Mouse (Mus musculus) adrenal gland, adult 18-20 months (tissue): ENCODE measurements around the gene Gmnn. TPM values are rescaled to one million over a fixed set of nuclear protein-coding genes. Genes with fewer than 3 reads are reported as not detected.

Source experiments
- DNase-seq, 2 experiments: peaks; one replicate each; pipeline ENCODE4 v3.0.0; 2021 to 2022; ENCODE audit warnings: low spot score in 2 of 2
- total RNA-seq, 2 experiments: library from RNA; stranded (reverse); gene quantifications; 1 replicate in 1 of 2; 2 replicates in 1 of 2; pipeline ENCODE4 v1.2.3; 2021

Gmnn gene
- total RNA-seq, 2 experiments from 2014 or later, result 5.8 to 6.5 TPM

DNA sequence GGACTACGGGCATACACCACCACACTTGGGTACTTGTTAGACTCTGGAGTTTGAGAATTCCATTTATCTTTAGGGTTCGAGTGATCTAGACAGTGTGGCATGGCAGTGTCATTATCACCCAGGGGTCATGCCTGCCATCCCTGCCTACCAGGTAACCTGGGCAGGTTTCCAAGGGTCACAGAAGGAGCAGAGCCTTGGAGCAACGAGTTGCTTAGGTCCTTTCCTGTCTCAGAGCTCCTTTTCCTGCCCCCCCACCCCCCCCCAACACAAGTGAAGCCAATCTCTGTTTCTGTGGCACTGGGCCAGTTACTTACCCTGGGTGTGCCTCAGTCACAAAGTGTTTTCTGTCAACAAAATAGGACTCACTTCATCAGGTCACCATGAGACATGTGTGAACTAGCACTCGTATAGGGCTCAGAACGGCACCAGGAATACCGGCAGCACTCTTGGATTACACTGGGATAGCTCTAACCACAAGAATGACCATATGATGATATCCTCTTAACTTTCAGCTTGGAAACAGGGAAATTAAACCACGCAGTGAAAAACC, 49.1 kb downstream of the Gmnn start:
- no peak for DNase-seq

DNA sequence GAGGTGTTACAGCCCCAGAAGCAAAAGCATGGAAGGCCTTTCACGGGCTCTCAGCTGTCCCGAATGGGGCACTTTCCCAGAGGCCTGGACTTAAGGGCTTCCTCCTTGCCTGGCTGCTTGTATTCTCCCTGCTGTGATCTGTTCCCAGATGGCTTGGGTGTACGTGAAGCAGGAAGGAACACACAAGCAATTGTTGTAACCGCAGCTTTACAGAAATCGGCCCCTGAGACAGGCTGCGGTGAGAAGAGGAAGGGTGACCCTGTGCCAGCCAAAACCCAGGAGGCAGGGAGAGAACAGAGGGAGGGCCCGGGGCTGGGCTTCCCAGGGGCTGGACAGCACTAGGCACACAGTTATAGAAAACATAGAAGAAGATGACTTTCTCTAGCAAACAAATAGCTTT, 50.8 kb downstream of the Gmnn start:
- DNase-seq, result no peak

DNA sequence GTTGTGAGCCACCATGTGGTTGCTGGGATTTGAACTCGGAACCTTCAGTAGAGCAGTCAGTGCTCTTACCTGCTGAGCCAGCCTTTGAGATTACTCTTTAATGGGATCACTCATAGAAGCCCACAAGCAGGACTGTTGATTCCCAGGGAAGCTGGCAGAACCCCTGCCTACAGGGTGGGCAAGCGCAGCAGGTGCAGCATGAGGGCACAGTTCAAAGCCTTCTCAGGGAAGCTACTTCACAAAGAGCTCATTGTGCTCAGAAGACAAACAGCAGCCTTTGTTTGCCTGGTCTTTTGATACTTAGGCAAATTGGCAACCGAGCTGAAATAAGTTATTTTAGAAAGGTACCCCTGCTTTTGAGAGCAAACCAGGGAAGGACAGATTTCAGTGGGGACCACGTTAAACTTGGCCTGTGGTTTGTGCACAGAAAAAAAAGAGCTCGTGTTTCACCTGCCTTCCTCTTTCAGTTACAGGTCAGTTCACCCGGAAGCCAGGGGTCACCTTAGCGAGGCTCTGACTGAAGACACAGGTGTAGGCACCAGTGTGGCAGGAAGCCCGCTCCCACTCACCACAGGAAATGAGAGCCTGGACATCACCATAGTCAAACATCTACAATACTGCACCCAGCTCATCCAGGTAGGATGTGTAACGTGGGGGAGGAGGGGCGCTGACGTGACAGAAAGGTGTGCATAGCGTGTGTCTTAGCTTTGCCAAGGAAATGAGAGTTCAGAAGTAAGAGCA, 51.9 kb downstream of the Gmnn start:
- no peak for DNase-seq

DNA sequence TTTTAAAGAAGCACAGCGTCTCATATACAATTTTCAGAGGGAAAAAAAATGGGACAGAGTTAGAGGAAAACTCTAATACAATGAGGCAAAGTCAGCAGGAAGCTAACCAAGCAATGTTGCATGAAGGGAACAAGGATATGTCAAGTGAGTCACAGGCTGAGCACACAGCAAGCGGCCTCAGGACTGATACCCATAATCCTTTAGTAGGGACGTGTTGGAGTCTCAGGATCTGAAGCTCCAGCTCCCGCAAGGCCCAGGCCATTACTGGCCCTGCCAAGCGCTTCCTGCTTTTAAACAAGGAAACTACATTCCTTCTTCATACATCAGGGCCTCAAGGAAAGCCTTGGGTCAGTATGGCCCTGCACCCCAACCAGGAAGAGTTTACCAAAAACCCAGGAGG, 59.6 kb downstream of the Gmnn start:
- no peak for DNase-seq

Other genes starting within 250 kb of the Gmnn start
- gene Ripor2, start 179.7 kb downstream of the Gmnn start, total RNA-seq, result 1 to 10 TPM; 3.7 to 3.8 TPM
- not detected for gene Armh2, start 20.7 kb downstream of the Gmnn start, total RNA-seq
- 100 to 1,000 TPM; 173 to 246 TPM for gene BC005537, start 39.7 kb upstream of the Gmnn start, total RNA-seq
- 10 to 100 TPM; 67.1 to 80.5 TPM for gene Acot13, start 69.6 kb upstream of the Gmnn start, total RNA-seq
- gene Tdp2, start 69.8 kb upstream of the Gmnn start, total RNA-seq, result 10 to 100 TPM; 15.8 to 19.8 TPM
- under 1 TPM; 0.51 to 0.66 TPM for gene D130043K22Rik, start 83.2 kb upstream of the Gmnn start, total RNA-seq
- gene Aldh5a1, start 175.7 kb upstream of the Gmnn start, total RNA-seq, result 10 to 100 TPM; 15.3 to 17.4 TPM
- 1 to 10 TPM; 4.2 to 5.9 TPM for gene Gpld1, start 181.2 kb upstream of the Gmnn start, total RNA-seq